Mouse (Mus musculus) G1E (cell line): ENCODE data around the gene Slc2a4. TPM values are rescaled to one million over a fixed set of nuclear protein-coding genes. Genes with fewer than 3 reads are reported as not detected.

Experiments used
- ATAC-seq: 2 replicates; pipeline ENCODE4 v1.8.0; 2016; ENCODE audit warnings: mild to moderate bottlenecking; ENCODE audit not compliant: insufficient number of reproducible peaks, poor library complexity, low FRiP score, severe bottlenecking; ENCODE audit errors: extremely low read depth
- DNase-seq: peaks from one replicate; pipeline ENCODE4 v3.0.0; 2012; ENCODE audit warnings: low spot score
- H3K27me3 ChIP-seq: 2 replicates; pipeline ENCODE4 v1.6.1; 2012; ENCODE audit warnings: mild to moderate bottlenecking, low read length, inconsistent platforms; ENCODE audit not compliant: insufficient read depth
- H3K36me3 ChIP-seq: replicated peaks from 2 replicates; pipeline ENCODE3; 2012; ENCODE audit warnings: mild to moderate bottlenecking, inconsistent platforms
- H3K4me1 ChIP-seq: 2 replicates; pipeline ENCODE4 v1.6.1; 2012; ENCODE audit warnings: low read depth, low read length, inconsistent platforms, mixed read lengths; ENCODE audit not compliant: insufficient read depth
- H3K4me3 ChIP-seq: 2 replicates; pipeline ENCODE4 v1.5.1; 2012; ENCODE audit warnings: low read depth, mild to moderate bottlenecking, inconsistent platforms, low read length, moderate library complexity, mixed read lengths
- H3K9me3 ChIP-seq: replicated peaks from 2 replicates; pipeline ENCODE4 v1.6.1; 2012; ENCODE audit warnings: inconsistent platforms
- CTCF ChIP-seq: IDR thresholded peaks from 2 replicates; pipeline ENCODE4 v1.5.1; 2012; ENCODE audit warnings: low read depth, low read length, inconsistent platforms, mixed read lengths
- GATA1 ChIP-seq: IDR thresholded peaks from 2 replicates; pipeline ENCODE4 v1.6.1; 2012; ENCODE audit warnings: borderline replicate concordance, low read length, inconsistent platforms, mixed read lengths
- GATA2 ChIP-seq: IDR thresholded peaks from 2 replicates; pipeline ENCODE4 v1.6.1; 2012; ENCODE audit warnings: low read depth, low read length, inconsistent platforms, borderline replicate concordance
- POLR2AphosphoS5 ChIP-seq: IDR thresholded peaks from 2 replicates; pipeline ENCODE4 v1.6.1; 2012; ENCODE audit warnings: low read depth, low read length, inconsistent platforms; ENCODE audit not compliant: insufficient replicate concordance
- TAL1 ChIP-seq: conservative IDR thresholded peaks from 2 replicates; pipeline ENCODE4 v1.6.1; 2012; ENCODE audit warnings: low read depth, low read length, inconsistent platforms, mixed read lengths
- polyA plus RNA-seq: library from polyadenylated mRNA; stranded (reverse); fragments of >175 nt; gene quantifications from 2 replicates; pipeline ENCODE4 v1.2.3, GENCODE M21; 2012
- total RNA-seq, 2 experiments: library from RNA; stranded (forward) in 1 of 2; stranded (reverse) in 1 of 2; fragments of 200-1000 nt in 1 of 2; fragments of >200 nt in 1 of 2; fragmentation: Nextera tagmentation in 1 of 2; gene quantifications; 2 replicates each; pipeline ENCODE4 v1.2.3; 2014 to 2017

The Slc2a4 gene
- total and polyA plus RNA-seq, 3 experiments = 0.16 to 10.6 (median 0.16) TPM

GRCm38 (mm10) chr11:69900471-69901405 is 47.2 kb downstream of the Slc2a4 start, which contains the start of the genes 2810408A11Rik and Neurl4:
Gene 2810408A11Rik (minus strand): TSS chr11:69900987.
Gene Neurl4 (plus strand): TSS chr11:69901072.
- Histone ChIP-seq H3K4me1 (peaks cover 57% of the 10 kb centered on the region), H3K4me3 (peak within 1 kb of the TSS; percentile 97), H3K27me3 (no peaks in the 10 kb centered on the region), H3K36me3 (peaks cover 34% of the 10 kb centered on the region), H3K9me3 (no peaks in the 10 kb centered on the region)
- ATAC-seq = peak; percentile 87
- peak; percentile 99 for DNase-seq
- TF ChIP-seq CTCF (no peak), POLR2AphosphoS5 (no peak; the same call in 1 of the 2 replicates), GATA2 (no peak), GATA1 (no peak), TAL1 (no peak)

- H3K27me3 ChIP-seq = no peaks in the 10 kb centered on the region
- DNase-seq (no peak), ATAC-seq (no peak)
- no peak overlapping the region for H3K4me3 ChIP-seq
- TF ChIP-seq TAL1 (no peak), GATA2 (no peak), POLR2AphosphoS5 (no peak), CTCF (no peak), GATA1 (no peak)
- H3K4me1 ChIP-seq = peaks cover 62% of the 10 kb centered on the region
- H3K9me3 ChIP-seq = no peaks in the 10 kb centered on the region
- H3K36me3 ChIP-seq = peaks cover 26% of the 10 kb centered on the region
Measured at GRCm38 (mm10) chr11:69899870-69900269, 48.1 kb downstream of the Slc2a4 start.

- Histone ChIP-seq H3K36me3 (peaks cover 35% of the 10 kb centered on the region), H3K9me3 (no peaks in the 10 kb centered on the region), H3K27me3 (no peaks in the 10 kb centered on the region), H3K4me1 (peaks cover 56% of the 10 kb centered on the region), H3K4me3 (peak within 1 kb of the TSS; percentile 70)
- ATAC-seq (peak; percentile 63), DNase-seq (peak; percentile 85)
- TF ChIP-seq POLR2AphosphoS5 (no peak), GATA2 (no peak), CTCF (no peak), GATA1 (no peak)
Measured at GRCm38 (mm10) chr11:69895291-69895690, 52.7 kb downstream of the Slc2a4 start, which contains the start of gene Acap1. Gene Acap1 (minus strand): TSS chr11:69895539.

GRCm38 (mm10) chr11:69894671-69895070 is 53.3 kb downstream of the Slc2a4 start:
- H3K4me3 ChIP-seq = peak overlapping the region; percentile 70
- no peak for TF ChIP-seq GATA2
- no peak for TF ChIP-seq POLR2AphosphoS5
- no peak for TF ChIP-seq CTCF
- no peak for TF ChIP-seq GATA1
- no peak for TF ChIP-seq TAL1
- peak; percentile 60 for DNase-seq
- H3K36me3 ChIP-seq = peaks cover 42% of the 10 kb centered on the region
- H3K4me1 ChIP-seq = peaks cover 50% of the 10 kb centered on the region
- no peaks in the 10 kb centered on the region for H3K9me3 ChIP-seq
- ATAC-seq = peak; percentile 60
- H3K27me3 ChIP-seq = no peaks in the 10 kb centered on the region

Other genes starting within 250 kb of the Slc2a4 start
Only the 20 nearest of the 33 such genes appear.
- gene Tmem256, start 109.7 kb downstream of the Slc2a4 start, total RNA-seq (2014; fragmentation: Nextera tagmentation) = 116 and 202 TPM in 2 replicates
- gene Tmem256, start 109.7 kb downstream of the Slc2a4 start, total RNA-seq (2017) = 409 and 434 TPM in 2 replicates
- gene Tmem256, start 109.7 kb downstream of the Slc2a4 start, polyA plus RNA-seq = 513 and 777 TPM in 2 replicates
- 26.2 and 32.3 TPM in 2 replicates for gene Plscr3, start 101.8 kb downstream of the Slc2a4 start, total RNA-seq (2014; fragmentation: Nextera tagmentation)
- 9.3 and 12.1 TPM in 2 replicates for gene Plscr3, start 101.8 kb downstream of the Slc2a4 start, total RNA-seq (2017)
- gene Plscr3, start 101.8 kb downstream of the Slc2a4 start, polyA plus RNA-seq = 54.2 and 61.1 TPM in 2 replicates
- 4.3 and 9.0 TPM in 2 replicates for gene Tnk1, start 89.5 kb downstream of the Slc2a4 start, total RNA-seq (2014; fragmentation: Nextera tagmentation)
- 0.82 and 1.5 TPM in 2 replicates for gene Tnk1, start 89.5 kb downstream of the Slc2a4 start, total RNA-seq (2017)
- gene Tnk1, start 89.5 kb downstream of the Slc2a4 start, polyA plus RNA-seq = 0.47 and 0.95 TPM in 2 replicates
- gene Tmem95, start 70.2 kb downstream of the Slc2a4 start, total RNA-seq (2014; fragmentation: Nextera tagmentation) = not detected in 2 replicates
- gene Tmem95, start 70.2 kb downstream of the Slc2a4 start, total RNA-seq (2017) = not detected in 2 replicates
- not detected in 2 replicates for gene Tmem95, start 70.2 kb downstream of the Slc2a4 start, polyA plus RNA-seq
- gene Kctd11, start 66.8 kb downstream of the Slc2a4 start, total RNA-seq (2014; fragmentation: Nextera tagmentation) = 0.90 TPM in 1 of 2 replicates, not detected in the other
- 0.52 and 0.55 TPM in 2 replicates for gene Kctd11, start 66.8 kb downstream of the Slc2a4 start, total RNA-seq (2017)
- gene Kctd11, start 66.8 kb downstream of the Slc2a4 start, polyA plus RNA-seq = 0.34 and 0.39 TPM in 2 replicates
- gene Acap1, start 52.6 kb downstream of the Slc2a4 start, total RNA-seq (2014; fragmentation: Nextera tagmentation) = 94.6 and 98.7 TPM in 2 replicates
- 103 and 118 TPM in 2 replicates for gene Acap1, start 52.6 kb downstream of the Slc2a4 start, total RNA-seq (2017)
- 184 and 216 TPM in 2 replicates for gene Acap1, start 52.6 kb downstream of the Slc2a4 start, polyA plus RNA-seq
- 6.6 and 7.2 TPM in 2 replicates for gene 2810408A11Rik, start 47.2 kb downstream of the Slc2a4 start, total RNA-seq (2014; fragmentation: Nextera tagmentation)
- gene 2810408A11Rik, start 47.2 kb downstream of the Slc2a4 start, total RNA-seq (2017) = 1.7 and 4.4 TPM in 2 replicates
- 0.62 and 1.2 TPM in 2 replicates for gene 2810408A11Rik, start 47.2 kb downstream of the Slc2a4 start, polyA plus RNA-seq
- gene Neurl4, start 47.1 kb downstream of the Slc2a4 start, total RNA-seq (2014; fragmentation: Nextera tagmentation) = 25.7 and 39.6 TPM in 2 replicates
- gene Neurl4, start 47.1 kb downstream of the Slc2a4 start, total RNA-seq (2017) = 27.2 and 30.2 TPM in 2 replicates
- gene Neurl4, start 47.1 kb downstream of the Slc2a4 start, polyA plus RNA-seq = 87.0 and 110 TPM in 2 replicates
- gene Gps2, start 34.3 kb downstream of the Slc2a4 start, total RNA-seq (2014; fragmentation: Nextera tagmentation) = 305 and 344 TPM in 2 replicates
- gene Gps2, start 34.3 kb downstream of the Slc2a4 start, total RNA-seq (2017) = 44.9 and 45.8 TPM in 2 replicates
- 203 and 216 TPM in 2 replicates for gene Gps2, start 34.3 kb downstream of the Slc2a4 start, polyA plus RNA-seq
- gene Eif5a, start 26.2 kb downstream of the Slc2a4 start, total RNA-seq (2014; fragmentation: Nextera tagmentation) = 1,285 and 1,536 TPM in 2 replicates
- gene Eif5a, start 26.2 kb downstream of the Slc2a4 start, total RNA-seq (2017) = 763 and 764 TPM in 2 replicates
- gene Eif5a, start 26.2 kb downstream of the Slc2a4 start, polyA plus RNA-seq = 2,879 and 2,909 TPM in 2 replicates
- gene Ybx2, start 12.4 kb downstream of the Slc2a4 start, total RNA-seq (2014; fragmentation: Nextera tagmentation) = 1.4 and 1.6 TPM in 2 replicates
- 0.23 TPM in 1 of 2 replicates, not detected in the other for gene Ybx2, start 12.4 kb downstream of the Slc2a4 start, total RNA-seq (2017)
- gene Ybx2, start 12.4 kb downstream of the Slc2a4 start, polyA plus RNA-seq = 0.04 TPM in 1 of 2 replicates, not detected in the other
- gene Cldn7, start 16.6 kb upstream of the Slc2a4 start, total RNA-seq (2014; fragmentation: Nextera tagmentation) = not detected in 2 replicates
- gene Cldn7, start 16.6 kb upstream of the Slc2a4 start, total RNA-seq (2017) = not detected in 2 replicates
- gene Cldn7, start 16.6 kb upstream of the Slc2a4 start, polyA plus RNA-seq = not detected in 2 replicates
- 164 and 177 TPM in 2 replicates for gene Ctdnep1, start 33.0 kb upstream of the Slc2a4 start, total RNA-seq (2014; fragmentation: Nextera tagmentation)
- 36.2 and 37.4 TPM in 2 replicates for gene Ctdnep1, start 33.0 kb upstream of the Slc2a4 start, total RNA-seq (2017)
- gene Ctdnep1, start 33.0 kb upstream of the Slc2a4 start, polyA plus RNA-seq = 227 and 274 TPM in 2 replicates
- 54.5 and 72.7 TPM in 2 replicates for gene Elp5, start 34.3 kb upstream of the Slc2a4 start, total RNA-seq (2014; fragmentation: Nextera tagmentation)
- 69.9 and 84.5 TPM in 2 replicates for gene Elp5, start 34.3 kb upstream of the Slc2a4 start, total RNA-seq (2017)
- 10.3 and 10.4 TPM in 2 replicates for gene Elp5, start 34.3 kb upstream of the Slc2a4 start, polyA plus RNA-seq
- gene Gabarap, start 43.0 kb upstream of the Slc2a4 start, total RNA-seq (2014; fragmentation: Nextera tagmentation) = 762 and 788 TPM in 2 replicates
- 569 and 637 TPM in 2 replicates for gene Gabarap, start 43.0 kb upstream of the Slc2a4 start, total RNA-seq (2017)
- gene Gabarap, start 43.0 kb upstream of the Slc2a4 start, polyA plus RNA-seq = 265 and 345 TPM in 2 replicates
- 47.0 and 56.4 TPM in 2 replicates for gene Phf23, start 47.6 kb upstream of the Slc2a4 start, total RNA-seq (2014; fragmentation: Nextera tagmentation)
- gene Phf23, start 47.6 kb upstream of the Slc2a4 start, total RNA-seq (2017) = 84.0 and 84.4 TPM in 2 replicates
- gene Phf23, start 47.6 kb upstream of the Slc2a4 start, polyA plus RNA-seq = 92.1 and 95.5 TPM in 2 replicates
- gene Dvl2, start 52.4 kb upstream of the Slc2a4 start, total RNA-seq (2014; fragmentation: Nextera tagmentation) = 32.7 and 39.8 TPM in 2 replicates
- gene Dvl2, start 52.4 kb upstream of the Slc2a4 start, total RNA-seq (2017) = 44.8 and 49.6 TPM in 2 replicates
- 66.5 and 71.8 TPM in 2 replicates for gene Dvl2, start 52.4 kb upstream of the Slc2a4 start, polyA plus RNA-seq
- 16.3 and 21.7 TPM in 2 replicates for gene Acadvl, start 67.2 kb upstream of the Slc2a4 start, total RNA-seq (2014; fragmentation: Nextera tagmentation)
- gene Acadvl, start 67.2 kb upstream of the Slc2a4 start, total RNA-seq (2017) = 31.1 and 31.7 TPM in 2 replicates
- gene Acadvl, start 67.2 kb upstream of the Slc2a4 start, polyA plus RNA-seq = 16.3 and 21.0 TPM in 2 replicates
- gene Dlg4, start 68.8 kb upstream of the Slc2a4 start, total RNA-seq (2014; fragmentation: Nextera tagmentation) = 10.9 and 14.0 TPM in 2 replicates
- 1.1 and 2.2 TPM in 2 replicates for gene Dlg4, start 68.8 kb upstream of the Slc2a4 start, total RNA-seq (2017)
- gene Dlg4, start 68.8 kb upstream of the Slc2a4 start, polyA plus RNA-seq = 8.8 and 12.1 TPM in 2 replicates
- gene Asgr1, start 105.9 kb upstream of the Slc2a4 start, total RNA-seq (2014; fragmentation: Nextera tagmentation) = not detected in 2 replicates
- not detected in 2 replicates for gene Asgr1, start 105.9 kb upstream of the Slc2a4 start, total RNA-seq (2017)
- not detected in 2 replicates for gene Asgr1, start 105.9 kb upstream of the Slc2a4 start, polyA plus RNA-seq